20 mouse cellular contexts compared by ENCODE assay signal in the genomic region with DNA sequence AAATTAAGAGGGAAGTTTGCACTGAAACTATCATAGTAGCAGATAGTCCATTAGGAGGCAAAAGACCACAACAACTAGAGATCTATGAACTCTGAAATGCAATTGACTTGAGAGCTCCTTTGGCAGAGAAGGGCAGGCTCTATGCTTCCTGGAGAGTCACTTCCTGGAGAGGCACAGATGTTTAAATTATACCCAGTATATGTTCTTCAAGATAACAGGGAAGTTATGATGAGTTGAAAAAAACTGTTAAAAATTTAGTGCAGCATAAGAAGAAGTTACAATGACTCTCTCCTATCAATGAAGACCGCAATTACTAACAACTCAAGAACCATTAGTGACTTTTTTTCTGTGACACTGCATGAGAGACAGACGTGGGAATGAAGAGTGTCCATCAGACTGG.
"Had no signal": no experiment of that assay in that cellular context is flagged by ENCODE, and none has a peak within 500 bp of the region (broad histone marks: within the 10 kb centered on the region; RNA-seq: fewer than 3 reads in every experiment).

No protein-coding gene starts in this region.

- ATAC-seq: liver, embryonic 12.5 days; midbrain, embryonic 15.5 days had no signal

- H3K4me3 ChIP-seq: limb, embryonic 10.5 days; limb, embryonic 13.5 days; liver, embryonic 12.5 days; liver, embryonic 15.5 days; lung, embryonic 15.5 days; midbrain, embryonic 12.5 days; midbrain, embryonic 15.5 days; neural tube, embryonic 12.5 days; stomach, embryonic 15.5 days had no signal

- H3K27ac ChIP-seq: limb, embryonic 10.5 days; limb, embryonic 13.5 days; liver, embryonic 12.5 days; liver, embryonic 15.5 days; lung, embryonic 15.5 days; midbrain, embryonic 12.5 days; midbrain, embryonic 15.5 days; neural tube, embryonic 12.5 days; stomach, embryonic 15.5 days had no signal

- H3K27me3 ChIP-seq: liver, embryonic 12.5 days; liver, embryonic 15.5 days; lung, embryonic 15.5 days; midbrain, embryonic 12.5 days; midbrain, embryonic 15.5 days; neural tube, embryonic 12.5 days; stomach, embryonic 15.5 days had no signal

- H3K4me2 ChIP-seq: limb, embryonic 13.5 days; liver, embryonic 12.5 days; liver, embryonic 15.5 days; lung, embryonic 15.5 days; midbrain, embryonic 12.5 days; midbrain, embryonic 15.5 days; neural tube, embryonic 12.5 days; stomach, embryonic 15.5 days had no signal

- DNase-seq: kidney, adult 2 months; kidney, postnatal 10 days; kidney, postnatal 36 days; liver; lung, adult 18-20 months; lung, postnatal 10 days; lung, postnatal 36 days; retina, postnatal 1 day; right cerebral cortex, postnatal 25 days; spleen, adult 18-20 months; thymus, postnatal 4 days had no signal

- H3K9ac ChIP-seq: limb, embryonic 13.5 days; liver, embryonic 12.5 days; liver, embryonic 15.5 days; lung, embryonic 15.5 days; midbrain, embryonic 12.5 days; midbrain, embryonic 15.5 days; neural tube, embryonic 12.5 days; stomach, embryonic 15.5 days had no signal

- H3K36me3 ChIP-seq: limb, embryonic 10.5 days; limb, embryonic 13.5 days; liver, embryonic 12.5 days; liver, embryonic 15.5 days; lung, embryonic 15.5 days; midbrain, embryonic 12.5 days; midbrain, embryonic 15.5 days; neural tube, embryonic 12.5 days; stomach, embryonic 15.5 days had no signal

- H3K9me3 ChIP-seq: limb, embryonic 10.5 days; limb, embryonic 13.5 days; liver, embryonic 12.5 days; liver, embryonic 15.5 days; lung, embryonic 15.5 days; midbrain, embryonic 12.5 days; midbrain, embryonic 15.5 days; neural tube, embryonic 12.5 days; stomach, embryonic 15.5 days had no signal
